Mouse (Mus musculus): Measurements from ENCODE around the gene Purb. TPM values are rescaled to one million over a fixed set of nuclear protein-coding genes. Genes with fewer than 3 reads are reported as not detected.
A peak's percentile ranks its signal among the peaks of the same experiment; 100 is the strongest.

The Purb gene
- polyA plus RNA-seq, 1 experiment = 37.7 TPM

GRCm38 (mm10) chr11:6508269-6508876 lies 32.7 kb upstream of the Purb start:
- Histone ChIP-seq H3K4me3 (ENCODE audit: insufficient read depth, low read length) (no peak overlapping the region), H3K4me1 (ENCODE audit: control insufficient read depth, insufficient read depth, low read length) (peaks cover 18% of the 10 kb centered on the region), H3K27ac (ENCODE audit: insufficient read depth, low read depth, low read length) (peak overlapping the region; percentile 23; the same call in 1 of the 2 replicates)
- no peak for TF ChIP-seq POLR2A (IDR thresholded peaks at IDR 0.05; ENCODE audit: borderline replicate concordance, low read depth, low read length)

GRCm38 (mm10) chr11:6506516-6506915 lies 30.8 kb upstream of the Purb start:
- no peak overlapping the region for H3K27ac ChIP-seq (ENCODE audit: insufficient read depth, low read depth, low read length)
- H3K4me1 ChIP-seq (ENCODE audit: control insufficient read depth, insufficient read depth, low read length) = peaks cover 18% of the 10 kb centered on the region
- TF ChIP-seq CTCF (IDR thresholded peaks at IDR 0.05; ENCODE audit: low read depth, low read length) = no peak
- TF ChIP-seq POLR2A (IDR thresholded peaks at IDR 0.05; ENCODE audit: borderline replicate concordance, low read depth, low read length) = no peak
- no peak overlapping the region for H3K4me3 ChIP-seq (ENCODE audit: insufficient read depth, low read length)

GRCm38 (mm10) chr11:6504689-6505088 lies 29.0 kb upstream of the Purb start:
- H3K4me3 ChIP-seq (ENCODE audit: insufficient read depth, low read length) = no peak overlapping the region
- TF ChIP-seq CTCF (IDR thresholded peaks at IDR 0.05; ENCODE audit: low read depth, low read length) (no peak), POLR2A (IDR thresholded peaks at IDR 0.05; ENCODE audit: borderline replicate concordance, low read depth, low read length) (no peak)
- no peak overlapping the region for H3K27ac ChIP-seq (ENCODE audit: insufficient read depth, low read depth, low read length)
- peaks cover 18% of the 10 kb centered on the region for H3K4me1 ChIP-seq (ENCODE audit: control insufficient read depth, insufficient read depth, low read length)

GRCm38 (mm10) chr11:6504226-6504625 lies 28.5 kb upstream of the Purb start:
- TF ChIP-seq POLR2A (IDR thresholded peaks at IDR 0.05; ENCODE audit: borderline replicate concordance, low read depth, low read length) = no peak
- peaks cover 18% of the 10 kb centered on the region for H3K4me1 ChIP-seq (ENCODE audit: control insufficient read depth, insufficient read depth, low read length)
- no peak overlapping the region for H3K4me3 ChIP-seq (ENCODE audit: insufficient read depth, low read length)
- no peak overlapping the region for H3K27ac ChIP-seq (ENCODE audit: insufficient read depth, low read depth, low read length)

GRCm38 (mm10) chr11:6502506-6502905 lies 26.8 kb upstream of the Purb start:
- no peak overlapping the region for H3K27ac ChIP-seq (ENCODE audit: insufficient read depth, low read depth, low read length)
- TF ChIP-seq POLR2A (IDR thresholded peaks at IDR 0.05; ENCODE audit: borderline replicate concordance, low read depth, low read length) (no peak), CTCF (IDR thresholded peaks at IDR 0.05; ENCODE audit: low read depth, low read length) (no peak)
- H3K4me3 ChIP-seq (ENCODE audit: insufficient read depth, low read length) = no peak overlapping the region
- peaks cover 11% of the 10 kb centered on the region for H3K4me1 ChIP-seq (ENCODE audit: control insufficient read depth, insufficient read depth, low read length)

- H3K4me3 ChIP-seq (ENCODE audit: insufficient read depth, low read length) = no peak overlapping the region
- no peak overlapping the region for H3K27ac ChIP-seq (ENCODE audit: insufficient read depth, low read depth, low read length)
- peaks cover 2% of the 10 kb centered on the region for H3K4me1 ChIP-seq (ENCODE audit: control insufficient read depth, insufficient read depth, low read length)
- TF ChIP-seq POLR2A (IDR thresholded peaks at IDR 0.05; ENCODE audit: borderline replicate concordance, low read depth, low read length) (no peak), CTCF (IDR thresholded peaks at IDR 0.05; ENCODE audit: low read depth, low read length) (no peak)
Measured at GRCm38 (mm10) chr11:6497311-6497948, 21.7 kb upstream of the Purb start.

- H3K4me3 ChIP-seq (ENCODE audit: insufficient read depth, low read length) = no peak overlapping the region
- peaks cover 15% of the 10 kb centered on the region for H3K4me1 ChIP-seq (ENCODE audit: control insufficient read depth, insufficient read depth, low read length)
- H3K27ac ChIP-seq (ENCODE audit: insufficient read depth, low read depth, low read length) = no peak overlapping the region
- TF ChIP-seq CTCF (IDR thresholded peaks at IDR 0.05; ENCODE audit: low read depth, low read length) = peak; percentile 49
- TF ChIP-seq POLR2A (IDR thresholded peaks at IDR 0.05; ENCODE audit: borderline replicate concordance, low read depth, low read length) = no peak
Measured at GRCm38 (mm10) chr11:6489691-6490503, 14.2 kb upstream of the Purb start.

- TF ChIP-seq CTCF (IDR thresholded peaks at IDR 0.05; ENCODE audit: low read depth, low read length) (no peak), POLR2A (IDR thresholded peaks at IDR 0.05; ENCODE audit: borderline replicate concordance, low read depth, low read length) (no peak)
- no peak overlapping the region for H3K27ac ChIP-seq (ENCODE audit: insufficient read depth, low read depth, low read length)
- H3K4me1 ChIP-seq (ENCODE audit: control insufficient read depth, insufficient read depth, low read length) = peaks cover 21% of the 10 kb centered on the region
- H3K4me3 ChIP-seq (ENCODE audit: insufficient read depth, low read length) = no peak overlapping the region
Measured at GRCm38 (mm10) chr11:6489257-6489656, 13.5 kb upstream of the Purb start.

GRCm38 (mm10) chr11:6488041-6488684 lies 12.4 kb upstream of the Purb start:
- Histone ChIP-seq H3K4me3 (ENCODE audit: insufficient read depth, low read length) (no peak overlapping the region), H3K27ac (ENCODE audit: insufficient read depth, low read depth, low read length) (no peak overlapping the region), H3K4me1 (ENCODE audit: control insufficient read depth, insufficient read depth, low read length) (peaks cover 25% of the 10 kb centered on the region)
- TF ChIP-seq CTCF (IDR thresholded peaks at IDR 0.05; ENCODE audit: low read depth, low read length) (no peak), POLR2A (IDR thresholded peaks at IDR 0.05; ENCODE audit: borderline replicate concordance, low read depth, low read length) (no peak)
